Mouse (Mus musculus): Measurements from ENCODE around the gene Dennd5b.
"Not testable (repeated sequence)": the region's sequence is repeated elsewhere in the genome, so short reads cannot be mapped to it uniquely, and the experiment has no call there.

Gene Dennd5b

DNA sequence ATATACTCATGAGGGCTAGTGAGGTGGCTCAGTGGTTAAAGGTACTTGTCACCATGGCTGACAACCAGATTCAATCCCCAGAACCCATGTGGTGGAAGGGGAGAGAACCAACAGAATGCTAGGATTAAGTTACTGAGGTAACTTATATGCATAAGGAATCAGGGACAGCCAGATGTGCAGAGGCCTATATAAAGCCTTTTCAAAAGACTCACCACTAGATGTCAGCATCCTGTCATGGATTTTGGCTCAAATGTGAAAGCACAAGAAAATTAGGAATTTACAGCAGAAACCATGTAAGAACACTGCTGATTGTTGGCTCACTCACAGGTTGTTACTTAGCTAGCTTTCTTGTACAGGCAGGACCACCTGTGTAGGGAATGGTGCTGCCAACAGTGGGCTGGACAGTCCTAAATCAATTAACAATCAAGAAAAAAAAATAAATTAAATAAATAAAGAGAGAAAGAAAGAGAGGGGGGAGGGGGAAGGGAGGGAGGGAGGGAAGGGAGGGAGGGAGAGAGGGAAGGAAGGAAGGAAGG, 90.6 kb downstream of the Dennd5b start:
- no peak for DNase-seq (ENCODE audit: low spot score in 2 of 2)

GRCm38 (mm10) chr6:149005009-149005408, 96.5 kb downstream of the Dennd5b start:
- no peak for DNase-seq (ENCODE audit: low spot score in 2 of 2)

- DNase-seq (ENCODE audit: low spot score in 2 of 2): no peak
Measured at GRCm38 (mm10) chr6:148994327-148994999, 107.0 kb downstream of the Dennd5b start.

DNA sequence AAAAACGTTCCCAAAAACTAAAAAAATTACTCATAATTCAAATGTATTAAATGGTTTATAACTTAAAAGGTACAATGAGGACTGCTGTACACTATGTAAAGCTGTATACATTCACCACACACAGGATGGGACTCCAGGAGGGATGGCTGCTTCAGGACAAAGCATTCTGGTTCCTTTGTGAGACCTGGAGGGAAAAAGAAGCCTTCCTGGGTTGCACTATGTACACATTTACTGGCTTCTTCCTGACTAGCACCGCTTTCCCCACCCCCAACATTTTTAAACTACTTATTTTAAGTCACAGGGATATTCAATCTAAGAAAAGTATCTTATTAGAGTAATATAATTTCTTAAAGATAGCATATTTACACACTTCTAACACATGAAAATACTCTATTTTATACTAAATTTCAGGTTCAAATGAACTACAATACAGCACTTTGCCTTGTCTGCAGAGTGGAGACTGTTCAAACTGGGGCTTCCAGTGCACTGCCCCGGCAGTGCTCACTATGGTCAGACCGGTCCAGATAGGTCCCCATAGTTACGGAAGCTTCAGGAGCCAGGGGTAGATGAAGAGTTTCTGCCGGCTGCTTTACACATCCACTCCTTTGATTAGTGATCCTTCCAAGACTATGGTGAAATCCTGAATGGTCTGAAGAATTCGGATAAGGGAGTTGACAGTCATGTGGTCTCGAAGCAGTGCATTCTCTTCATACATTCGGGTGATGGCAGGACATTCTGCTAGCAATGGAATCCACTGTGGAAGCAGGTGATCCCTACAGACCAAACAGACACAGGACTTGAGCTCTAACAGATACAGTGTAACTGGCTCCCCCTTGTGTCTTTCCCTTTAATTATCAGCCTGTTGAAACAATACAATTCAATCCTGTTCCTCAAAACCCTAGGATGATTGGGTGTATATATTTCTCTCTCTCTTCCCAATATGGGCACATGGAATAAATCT, 108.1 kb downstream of the Dennd5b start:
- DNase-seq (ENCODE audit: low spot score in 2 of 2): no peak

GRCm38 (mm10) chr6:148992373-148993116, 108.9 kb downstream of the Dennd5b start:
- no peak for DNase-seq (ENCODE audit: low spot score in 2 of 2)

DNA sequence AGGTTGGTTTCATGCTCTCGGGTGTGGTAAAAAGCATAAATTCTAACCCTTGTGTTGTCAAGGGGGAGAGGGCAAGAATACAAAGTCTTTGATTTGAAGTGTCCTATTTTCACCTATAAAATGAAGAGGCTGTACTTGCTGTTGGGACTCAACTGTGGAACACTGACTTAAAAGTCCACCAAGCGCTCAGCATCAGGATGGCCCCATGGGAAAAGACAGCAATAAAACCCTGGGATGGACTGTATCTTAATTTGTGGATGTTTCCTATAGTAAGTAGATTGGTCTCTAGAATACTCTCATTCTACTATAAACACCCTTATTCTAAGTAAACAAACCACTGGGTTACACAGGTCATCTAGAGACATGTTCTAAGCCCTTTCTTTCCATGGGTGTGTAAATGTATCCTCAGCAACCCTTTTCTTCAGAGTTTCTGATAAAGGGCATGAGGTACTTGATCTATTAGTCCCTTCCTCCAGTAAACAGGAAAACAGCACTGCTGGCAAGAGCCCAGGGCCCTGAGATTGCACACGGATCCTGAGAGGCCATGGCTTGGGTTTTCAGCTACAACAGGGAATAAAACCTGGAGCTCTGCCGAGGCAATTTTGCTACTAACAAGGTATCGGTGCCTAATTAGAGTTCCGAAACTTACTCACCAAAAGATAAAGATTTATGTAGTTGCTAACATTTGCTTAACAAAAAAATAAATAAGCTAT, 109.7 kb downstream of the Dennd5b start:
- no peak for DNase-seq (ENCODE audit: low spot score in 2 of 2)

DNA sequence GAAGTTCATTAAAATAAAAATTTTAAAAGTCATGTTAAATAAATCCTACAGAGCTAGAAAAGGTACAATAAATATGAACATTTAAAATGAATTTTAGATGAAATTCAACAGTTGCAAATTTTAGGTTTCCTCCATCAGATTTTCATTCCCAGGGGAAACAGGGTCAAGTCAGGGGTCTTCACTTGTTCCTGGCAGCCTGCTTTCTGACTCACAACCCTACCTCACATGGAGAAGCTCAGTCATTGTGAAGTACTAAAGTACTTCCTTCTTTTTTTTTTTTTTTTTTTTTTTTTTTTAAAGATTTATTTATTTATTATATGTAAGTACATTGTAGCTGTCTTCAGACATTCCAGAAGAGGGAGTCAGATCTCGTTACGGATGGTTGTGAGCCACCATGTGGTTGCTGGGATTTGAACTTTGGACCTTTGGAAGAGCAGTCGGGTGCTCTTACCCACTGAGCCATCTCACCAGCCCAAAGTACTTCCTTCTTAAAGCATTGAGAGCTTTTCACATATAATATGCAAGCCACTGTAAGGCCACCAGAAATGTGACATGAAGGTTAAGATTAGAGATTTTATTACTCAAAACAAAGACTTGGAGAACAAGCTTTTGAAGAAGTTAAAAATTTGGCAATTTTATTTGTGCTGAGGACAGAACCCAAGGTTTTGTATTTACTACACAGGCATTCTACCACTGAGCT, 111.5 kb downstream of the Dennd5b start:
- DNase-seq (ENCODE audit: low spot score in 2 of 2): not testable (repeated sequence)

DNA sequence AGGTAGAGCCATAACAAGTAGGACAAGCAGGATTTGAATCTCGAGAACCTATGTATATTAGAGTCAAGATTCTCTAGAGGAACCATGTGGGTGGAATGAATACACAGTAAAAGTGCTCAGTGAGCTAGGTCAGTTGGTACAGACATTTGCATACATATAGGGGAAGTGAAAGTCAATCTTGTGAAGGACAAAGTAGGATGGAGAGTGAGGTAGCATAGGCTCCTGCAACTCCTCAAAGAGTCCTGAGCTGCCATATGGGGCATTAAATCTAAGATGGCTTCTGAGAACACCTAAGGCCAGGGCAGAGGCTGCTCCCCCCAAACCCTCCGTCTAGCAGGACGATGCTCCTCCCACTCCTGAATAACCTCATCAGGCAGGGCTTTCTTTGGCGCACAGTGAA, 115.5 kb downstream of the Dennd5b start:
- no peak for DNase-seq (ENCODE audit: low spot score in 2 of 2)

- DNase-seq (ENCODE audit: low spot score in 2 of 2): no peak
Measured at GRCm38 (mm10) chr6:148980495-148980894, 121.0 kb downstream of the Dennd5b start.

GRCm38 (mm10) chr6:148975096-148975495, 126.4 kb downstream of the Dennd5b start:
- DNase-seq (ENCODE audit: low spot score in 2 of 2): no peak

- DNase-seq (ENCODE audit: low spot score in 2 of 2): no peak
Measured at GRCm38 (mm10) chr6:148972891-148973290, 128.6 kb downstream of the Dennd5b start.

- no peak for DNase-seq (ENCODE audit: low spot score in 2 of 2)
Measured at GRCm38 (mm10) chr6:148972059-148972848, 129.2 kb downstream of the Dennd5b start.

DNA sequence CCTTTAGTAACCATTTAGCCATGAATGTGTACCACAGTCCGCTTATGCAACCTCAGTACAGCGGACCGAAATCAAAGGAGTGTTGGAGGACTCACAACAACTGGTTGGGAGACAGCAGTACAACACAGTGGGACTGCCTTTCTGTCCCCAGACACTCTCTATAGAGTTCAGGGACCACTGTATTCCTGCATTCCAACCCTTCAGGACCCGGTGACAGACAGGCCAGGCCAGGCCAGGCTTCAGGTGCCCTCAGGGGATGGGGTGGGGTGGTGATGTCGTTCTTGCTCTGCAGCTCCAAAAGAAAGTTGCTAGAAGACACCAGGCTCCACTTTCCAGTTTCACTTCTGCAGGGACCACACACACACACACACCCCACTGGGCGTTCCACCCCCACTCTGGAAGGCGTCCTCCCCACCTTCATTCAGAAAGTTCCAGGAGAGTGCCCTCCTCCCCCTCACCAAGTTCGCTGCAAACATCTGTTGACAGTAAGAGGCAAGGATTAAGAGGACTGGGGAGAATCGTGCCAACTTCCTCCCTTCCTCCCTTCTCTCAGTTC, 130.0 kb downstream of the Dennd5b start:
- no peak for DNase-seq (ENCODE audit: low spot score in 2 of 2)

DNA sequence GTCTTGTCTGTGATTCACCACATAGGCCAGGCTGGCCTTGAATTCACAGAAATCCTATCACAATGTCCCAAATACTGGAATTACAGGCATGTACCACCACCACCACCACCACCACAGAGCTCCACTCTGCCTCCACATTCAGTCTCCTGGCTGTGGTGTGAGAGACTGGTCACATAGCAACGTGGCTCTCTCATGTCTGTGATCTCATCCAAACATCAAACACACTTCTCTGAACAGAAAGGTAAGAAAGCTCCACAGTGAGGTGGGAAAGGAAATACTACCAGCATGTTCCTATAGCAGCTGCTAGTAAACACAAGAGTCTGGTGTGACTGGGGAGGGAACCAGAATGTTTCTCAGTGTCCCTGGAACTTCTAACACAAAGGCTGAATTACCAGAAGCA, 140.2 kb downstream of the Dennd5b start:
- DNase-seq (ENCODE audit: low spot score in 2 of 2): no peak

DNA sequence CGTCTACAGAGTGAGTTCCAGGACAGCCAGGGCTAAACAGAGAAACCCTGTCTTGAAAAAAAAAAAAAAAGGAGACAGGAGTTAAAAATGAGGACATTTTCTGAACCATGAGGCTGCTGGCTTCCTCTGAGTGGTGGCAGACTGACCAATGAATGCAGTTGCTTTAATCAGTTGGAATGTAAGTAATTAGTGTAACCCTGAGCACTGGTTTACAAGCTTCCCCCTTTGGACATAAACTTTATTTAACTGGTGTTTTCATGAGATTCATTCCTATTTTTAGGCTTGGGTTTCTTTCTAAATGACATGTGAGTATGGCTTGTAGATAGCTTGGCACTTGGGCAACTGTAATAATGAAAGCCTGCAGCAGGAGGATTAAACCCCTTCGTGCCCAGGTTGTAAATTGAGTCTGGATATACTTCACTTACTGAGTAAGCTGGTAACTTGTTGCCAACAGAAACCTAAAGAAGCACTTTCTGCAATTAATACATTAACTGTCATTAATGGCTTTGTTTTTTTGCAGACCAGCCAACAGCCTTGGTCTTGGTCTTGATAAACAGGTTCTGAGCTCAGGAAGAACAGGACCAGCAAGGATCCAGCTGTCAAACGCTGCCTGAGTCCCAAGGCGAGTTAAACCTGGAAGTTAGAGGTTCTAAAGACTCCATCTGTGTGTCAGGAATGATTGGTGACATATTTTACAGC, 141.8 kb downstream of the Dennd5b start:
- DNase-seq (ENCODE audit: low spot score in 2 of 2): no peak

GRCm38 (mm10) chr6:148958712-148959111, 142.8 kb downstream of the Dennd5b start:
- DNase-seq (ENCODE audit: low spot score in 2 of 2): no peak

GRCm38 (mm10) chr6:148957046-148957445, 144.4 kb downstream of the Dennd5b start:
- DNase-seq (ENCODE audit: low spot score in 2 of 2): no peak

GRCm38 (mm10) chr6:148955641-148956420, 145.6 kb downstream of the Dennd5b start:
- no peak for DNase-seq (ENCODE audit: low spot score in 2 of 2)

Measured in cerebellum, postnatal 4 days (tissue).